In genomic region chr7:83742690-83743089, GRCm38 (mm10) we compare ENCODE assay signal across 17 mouse cellular contexts. TPM values are rescaled to one million over a fixed set of nuclear protein-coding genes. Genes with fewer than 3 reads are reported as not detected.
"Had no signal": no experiment of that assay in that cellular context is flagged by ENCODE, and none has a peak within 500 bp of the region (broad histone marks: within the 10 kb centered on the region; RNA-seq: fewer than 3 reads in every experiment).

No protein-coding gene starts in this region.

- H3K4me2 ChIP-seq: kidney, embryonic 15.5 days; liver, embryonic 13.5 days; neural tube, embryonic 12.5 days had no signal

- H3K27ac ChIP-seq: kidney, embryonic 15.5 days; limb, embryonic 13.5 days; liver, embryonic 13.5 days; midbrain, embryonic 10.5 days; neural tube, embryonic 12.5 days; stomach, postnatal 0 days had no signal

- H3K4me1 ChIP-seq: kidney, embryonic 15.5 days; liver, embryonic 13.5 days; neural tube, embryonic 12.5 days had no signal

- H3K27me3 ChIP-seq: kidney, embryonic 15.5 days; limb, embryonic 13.5 days; liver, embryonic 13.5 days; neural tube, embryonic 12.5 days had no signal

- DNase-seq: kidney, adult 2 months; kidney, postnatal 14 days; left cerebral cortex, postnatal 4 days; liver, embryonic 13.5 days; lung, adult 18-20 months; lung, postnatal 36 days; midbrain, embryonic 14.5 days had no signal

- H3K4me3 ChIP-seq: kidney, embryonic 15.5 days; limb, embryonic 13.5 days; liver, embryonic 13.5 days; midbrain, embryonic 10.5 days; myocyte; neural tube, embryonic 12.5 days had no signal

- H3K9ac ChIP-seq: kidney, embryonic 15.5 days; limb, embryonic 13.5 days; liver, embryonic 13.5 days; neural tube, embryonic 12.5 days had no signal

- H3K9me3 ChIP-seq: kidney, embryonic 15.5 days; limb, embryonic 13.5 days; liver, embryonic 13.5 days; midbrain, embryonic 10.5 days; neural tube, embryonic 12.5 days had no signal

- H3K36me3 ChIP-seq: kidney, embryonic 15.5 days; limb, embryonic 13.5 days; liver, embryonic 13.5 days; midbrain, embryonic 10.5 days; neural tube, embryonic 12.5 days had no signal

RNA-seq across cellular contexts. Expression of gene Cfap161, which starts 52.0 kb away (rescaled TPM):
- total RNA-seq: megakaryocyte, adult 5-6 weeks; neutrophil, adult 5-6 weeks had no signal
- polyA plus RNA-seq: kidney, adult 2 months; large intestine, adult 2 months; liver, embryonic 13.5 days; neural tube, embryonic 12.5 days; urinary bladder, adult 2 months had no signal
